Mouse (Mus musculus): ENCODE results near the gene Dda1.

DNA sequence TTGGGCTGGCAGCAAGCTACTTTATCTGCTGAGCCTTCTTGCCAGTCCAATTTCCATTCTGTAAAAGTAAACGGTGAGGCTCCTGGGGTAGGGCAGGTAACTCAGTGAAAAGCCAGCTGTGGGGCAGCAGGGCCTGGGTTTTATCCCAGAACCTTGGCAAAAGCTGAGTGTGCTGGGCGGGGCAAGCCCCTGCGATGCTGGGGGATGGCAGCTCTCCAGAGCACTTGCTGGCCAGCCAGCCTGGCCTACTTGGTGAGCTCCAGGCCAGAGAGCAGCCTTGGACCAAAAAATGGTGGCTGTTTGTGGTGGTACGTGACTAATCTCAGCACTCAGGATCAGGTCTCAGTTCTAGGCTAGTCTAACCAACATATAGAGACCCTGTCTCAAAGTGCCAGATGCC lies 37.0 kb downstream of the Dda1 start:
- TF ChIP-seq CTCF (IDR thresholded peaks at IDR 0.05), result no peak
- TF ChIP-seq EP300 (IDR thresholded peaks at IDR 0.05), result no peak

Data from lung, postnatal 0 days (tissue).